Mouse (Mus musculus) cerebellum, adult 18-20 months (tissue): Measurements from ENCODE around the gene Kcna1.

Experiments
- DNase-seq, 2 experiments: peaks; one replicate each; pipeline ENCODE4 v3.0.0; 2021

Kcna1 gene

GRCm38 (mm10) chr6:126646381-126646780, at the start of gene Kcna1:
TSS of gene Kcna1 (minus strand) at chr6:126646384.
- DNase-seq, result no peak

- DNase-seq, result no peak
Measured at GRCm38 (mm10) chr6:126687120-126687519, 40.9 kb upstream of the Kcna1 start.

GRCm38 (mm10) chr6:126685135-126685534, 39.0 kb upstream of the Kcna1 start:
- DNase-seq, result no peak

- peak; percentile 40 to 55 for DNase-seq
Measured at GRCm38 (mm10) chr6:126678961-126679360, 32.8 kb upstream of the Kcna1 start.

GRCm38 (mm10) chr6:126667001-126667400, 20.8 kb upstream of the Kcna1 start:
- DNase-seq, result peak; percentile 69 to 75

- DNase-seq, result no peak
Measured at GRCm38 (mm10) chr6:126666091-126666490, 19.9 kb upstream of the Kcna1 start.

- no peak for DNase-seq
Measured at GRCm38 (mm10) chr6:126664569-126664968, 18.4 kb upstream of the Kcna1 start.

GRCm38 (mm10) chr6:126657646-126658394, 11.6 kb upstream of the Kcna1 start:
- DNase-seq, result no peak

GRCm38 (mm10) chr6:126653561-126653960, 7.4 kb upstream of the Kcna1 start:
- no peak for DNase-seq

GRCm38 (mm10) chr6:126645644-126646358, 383 bp downstream of the Kcna1 start:
- DNase-seq, result peak; percentile 85 to 87

- DNase-seq, result peak; percentile 81
Measured at GRCm38 (mm10) chr6:126645044-126645541, 1.1 kb downstream of the Kcna1 start.

GRCm38 (mm10) chr6:126644181-126645043, 1.8 kb downstream of the Kcna1 start:
- DNase-seq, result peak; percentile 88 to 90

- DNase-seq, result peak; percentile 58 to 61
Measured at GRCm38 (mm10) chr6:126643341-126644055, 2.7 kb downstream of the Kcna1 start.

- DNase-seq, result peak; percentile 84
Measured at GRCm38 (mm10) chr6:126642856-126643321, 3.3 kb downstream of the Kcna1 start.

- no peak for DNase-seq
Measured at GRCm38 (mm10) chr6:126628451-126628850, 17.7 kb downstream of the Kcna1 start.

GRCm38 (mm10) chr6:126618455-126618854, 27.7 kb downstream of the Kcna1 start:
- no peak for DNase-seq

GRCm38 (mm10) chr6:126610746-126611145, 35.4 kb downstream of the Kcna1 start:
- peak; percentile 69 to 72 for DNase-seq

GRCm38 (mm10) chr6:126609193-126609947, 36.8 kb downstream of the Kcna1 start:
- DNase-seq, result peak; percentile 58 to 61

GRCm38 (mm10) chr6:126601843-126602326, 44.3 kb downstream of the Kcna1 start:
- peak in 1 of 2 experiments; percentile 59 for DNase-seq

- DNase-seq, result peak; percentile 76 to 83
Measured at GRCm38 (mm10) chr6:126599201-126599995, 46.8 kb downstream of the Kcna1 start.
